Mouse (Mus musculus) liver, embryonic 11.5 days (tissue): ENCODE measurements around the gene Zglp1. TPM values are rescaled to one million over a fixed set of nuclear protein-coding genes. Genes with fewer than 3 reads are reported as not detected.

Experiments used
- ATAC-seq: fragments of 200-750 bp; cut with Nextera tagmentation; replicated peaks from 2 replicates; pipeline ENCODE4 v1.8.0; 2017; ENCODE audit warnings: moderate number of reproducible peaks, mild to moderate bottlenecking, moderate TSS enrichment, moderate library complexity; ENCODE audit not compliant: low FRiP score
- DNase-seq: peaks from one replicate; pipeline ENCODE4 v3.0.0-alpha.2; 2017; ENCODE audit warnings: low spot score
- H3K27ac ChIP-seq: fragments of 300-500 bp; sonication (generic); 2 replicates; pipeline ENCODE4 v1.5.1; 2014; ENCODE audit warnings: mild to moderate bottlenecking, low read depth, low read length, control low read depth
- H3K27me3 ChIP-seq: fragments of 300-500 bp; sonication (generic); replicated peaks from 2 replicates; pipeline ENCODE4 v1.6.1; 2014; ENCODE audit warnings: low read length, mixed read lengths; ENCODE audit not compliant: control insufficient read depth, insufficient read depth
- H3K36me3 ChIP-seq: fragments of 300-500 bp; sonication (generic); 2 replicates; pipeline ENCODE4 v1.6.1; 2014; ENCODE audit warnings: mild to moderate bottlenecking, low read length, moderate library complexity, mixed read lengths; ENCODE audit not compliant: control insufficient read depth, insufficient read depth
- H3K4me1 ChIP-seq: fragments of 300-500 bp; sonication (generic); replicated peaks from 2 replicates; pipeline ENCODE4 v1.6.1; 2014; ENCODE audit warnings: low read length, mixed read lengths; ENCODE audit not compliant: control insufficient read depth, insufficient read depth
- H3K4me2 ChIP-seq: fragments of 300-500 bp; sonication (generic); 2 replicates; pipeline ENCODE4 v1.6.1; 2014; ENCODE audit warnings: mild to moderate bottlenecking, control low read depth, moderate library complexity
- H3K4me3 ChIP-seq: fragments of 300-500 bp; sonication (generic); 2 replicates; pipeline ENCODE4 v1.5.1; 2014; ENCODE audit warnings: low read depth, low read length, control low read depth
- H3K9ac ChIP-seq: fragments of 300-500 bp; sonication (generic); 2 replicates; pipeline ENCODE4 v1.6.1; 2014; ENCODE audit warnings: low read depth, low read length, control low read depth
- H3K9me3 ChIP-seq: fragments of 300-500 bp; sonication (generic); 2 replicates; pipeline ENCODE4 v1.6.1; 2016; ENCODE audit warnings: low read length, inconsistent platforms, mixed read lengths; ENCODE audit not compliant: control insufficient read depth
- WGBS: fragments of 180-500 bp; shearing (Covaris S2); extraction: QIAGEN DNeasy Blood & Tissue Kit; methylation state at CpG from one replicate; pipeline ENCODE4 v1.1.7; 2014; 5-methylcytosine and 5-hydroxymethylcytosine counted together
- microRNA counts: library from miRNA; unstranded; fragments of <30 nt; microRNA quantifications from one replicate; lab custom pipeline; 2015
- microRNA-seq: library from miRNA; unstranded; fragments of <30 nt; microRNA quantifications from one replicate; pipeline ENCODE4, GENCODE M21; 2017; ENCODE audit warnings: borderline number of aligned reads
- polyA plus RNA-seq: library from polyadenylated mRNA; unstranded; fragments of >200 nt; fragmentation: Nextera tagmentation; extraction: Ambion mirVana; gene quantifications from 2 replicates; pipeline ENCODE4 v1.2.1, GENCODE M21; 2014

The Zglp1 gene
- polyA plus RNA-seq, 1 experiment from 2014 or later: 0.67 TPM

DNA sequence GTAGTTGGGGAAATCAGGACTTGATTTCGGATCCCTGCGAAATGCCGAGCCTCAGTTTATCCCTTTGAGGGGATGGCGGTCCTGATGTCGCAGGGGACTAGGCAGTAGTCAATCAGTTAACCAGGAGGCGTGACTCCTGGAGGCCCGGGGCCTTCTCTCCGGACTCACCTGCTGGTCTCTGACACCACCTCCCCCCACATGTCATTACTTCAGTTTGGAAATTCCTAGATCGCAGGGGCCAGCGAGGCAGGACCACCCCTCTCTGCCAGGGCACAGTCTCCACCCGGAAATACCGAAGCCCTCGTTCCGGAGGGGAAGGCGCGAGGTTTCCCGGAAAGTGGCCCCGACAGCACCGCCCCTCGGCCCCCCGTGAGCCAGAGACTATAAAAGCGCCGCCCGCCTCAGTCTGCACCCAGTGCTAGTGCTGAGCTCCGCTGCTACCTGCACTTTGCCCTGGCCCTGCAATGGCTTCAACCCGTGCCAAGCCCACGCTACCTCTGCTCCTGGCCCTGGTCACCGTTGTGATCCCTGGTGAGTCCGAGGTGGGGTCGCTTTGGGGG is 51.2 kb downstream of the Zglp1 start, which contains the start of gene Icam1:
Gene Icam1, plus strand, starts transcription at position 415 of the 560 bp plus-strand sequence.
- Histone ChIP-seq H3K9me3 (no peaks in the 10 kb centered on the region), H3K36me3 (no peaks in the 10 kb centered on the region), H3K4me1 (peaks cover 30% of the 10 kb centered on the region), H3K9ac (peak within 1 kb of the TSS; percentile 56), H3K4me3 (peak within 1 kb of the TSS; percentile 54), H3K4me2 (peak within 1 kb of the TSS; percentile 85), H3K27ac (peak within 1 kb of the TSS; percentile 61; the same call in 1 of the 2 replicates), H3K27me3 (peaks cover 17% of the 10 kb centered on the region; the same call in 1 of the 2 replicates)
- ATAC-seq (peak; percentile 53; the same call in 1 of the 2 replicates), DNase-seq (no peak)
- WGBS: 1% methylated on average over 30 of the region's 30 CpGs

GRCm38 (mm10) chr9:21014691-21015570 is 52.0 kb downstream of the Zglp1 start:
- Histone ChIP-seq H3K4me1 (peaks cover 30% of the 10 kb centered on the region), H3K4me2 (peak overlapping the region; percentile 85), H3K4me3 (peak overlapping the region; percentile 54), H3K27ac (peak overlapping the region; percentile 61; the same call in 1 of the 2 replicates), H3K27me3 (peaks cover 17% of the 10 kb centered on the region; the same call in 1 of the 2 replicates), H3K9me3 (no peaks in the 10 kb centered on the region), H3K9ac (peak overlapping the region; percentile 56), H3K36me3 (no peaks in the 10 kb centered on the region)
- WGBS: 3% methylated on average over 29 of the region's 29 CpGs
- ATAC-seq: no peak; the same call in none of the 2 replicates
- no peak for DNase-seq

MicroRNAs within 50 kb of the gene (microRNA counts, 519-probe panel; counts per million panel counts)
- not detected for microRNA mmu-miR-1900 (lab: Ali Mortazavi, UCI)

Small RNAs within 50 kb of the gene (microRNA-seq; reads per million reads assigned to microRNA genes)
- gene Mir1900 (not detected), gene Mir7082 (not detected)

Other genes starting within 250 kb of the Zglp1 start
- gene Rdh8, start 248.6 kb downstream of the Zglp1 start, polyA plus RNA-seq: not detected in 2 replicates
- gene A230050P20Rik, start 198.5 kb downstream of the Zglp1 start, polyA plus RNA-seq: 7.1 and 8.8 TPM in 2 replicates
- 9.4 TPM in 2 replicates for gene Angptl6, start 187.4 kb downstream of the Zglp1 start, polyA plus RNA-seq
- gene Ppan, start 178.9 kb downstream of the Zglp1 start, polyA plus RNA-seq: 170 and 178 TPM in 2 replicates
- gene Eif3g, start 168.5 kb downstream of the Zglp1 start, polyA plus RNA-seq: 440 and 448 TPM in 2 replicates
- 85.1 and 87.5 TPM in 2 replicates for gene Dnmt1, start 107.2 kb downstream of the Zglp1 start, polyA plus RNA-seq
- gene S1pr2, start 90.3 kb downstream of the Zglp1 start, polyA plus RNA-seq: 15.2 and 16.8 TPM in 2 replicates
- 138 and 145 TPM in 2 replicates for gene Mrpl4, start 64.4 kb downstream of the Zglp1 start, polyA plus RNA-seq
- gene Icam1, start 51.1 kb downstream of the Zglp1 start, polyA plus RNA-seq: 12.2 and 13.0 TPM in 2 replicates
- 146 and 147 TPM in 2 replicates for gene Icam4, start 37.7 kb downstream of the Zglp1 start, polyA plus RNA-seq
- gene Icam5, start 35.0 kb downstream of the Zglp1 start, polyA plus RNA-seq: 0.37 and 0.44 TPM in 2 replicates
- gene Gm49373, start 6.0 kb upstream of the Zglp1 start, polyA plus RNA-seq: 0.53 and 1.4 TPM in 2 replicates
- 74.9 and 75.1 TPM in 2 replicates for gene Fdx1l, start 6.5 kb upstream of the Zglp1 start, polyA plus RNA-seq
- 4.2 and 4.3 TPM in 2 replicates for gene Gm38431, start 24.9 kb upstream of the Zglp1 start, polyA plus RNA-seq
- 89.8 and 94.0 TPM in 2 replicates for gene Raver1, start 24.9 kb upstream of the Zglp1 start, polyA plus RNA-seq
- gene Tyk2, start 64.2 kb upstream of the Zglp1 start, polyA plus RNA-seq: 11.5 and 13.8 TPM in 2 replicates
- 334 and 347 TPM in 2 replicates for gene Cdc37, start 82.9 kb upstream of the Zglp1 start, polyA plus RNA-seq
- 5.3 and 5.4 TPM in 2 replicates for gene Pde4a, start 98.6 kb upstream of the Zglp1 start, polyA plus RNA-seq
- 43.8 and 45.1 TPM in 2 replicates for gene Keap1, start 172.3 kb upstream of the Zglp1 start, polyA plus RNA-seq
- not detected in 2 replicates for gene S1pr5, start 181.3 kb upstream of the Zglp1 start, polyA plus RNA-seq
- 57.0 and 61.1 TPM in 2 replicates for gene Atg4d, start 198.2 kb upstream of the Zglp1 start, polyA plus RNA-seq
- gene Kri1, start 220.9 kb upstream of the Zglp1 start, polyA plus RNA-seq: 19.3 and 24.2 TPM in 2 replicates
- 48.0 and 48.2 TPM in 2 replicates for gene Cdkn2d, start 224.3 kb upstream of the Zglp1 start, polyA plus RNA-seq
- 1.2 and 1.6 TPM in 2 replicates for gene Ap1m2, start 245.2 kb upstream of the Zglp1 start, polyA plus RNA-seq